Mouse (Mus musculus) MEL (cell line): ENCODE measurements around the gene Ercc6l2. TPM values are rescaled to one million over a fixed set of nuclear protein-coding genes. Genes with fewer than 3 reads are reported as not detected.

ENCODE experiments used
- DNase-seq: peaks from one replicate; pipeline ENCODE4 v3.0.0; 2011; ENCODE audit warnings: low read depth, low spot score
- H3K27ac ChIP-seq: 2 replicates; pipeline ENCODE4 v1.5.1; 2012; ENCODE audit warnings: low read depth, mild to moderate bottlenecking, control low read depth, low read length, moderate library complexity; ENCODE audit not compliant: control insufficient read depth
- H3K27me3 ChIP-seq, 2 experiments: fragments of 150-350 bp in 1 of 2; sonication (generic) in 1 of 2; 2 replicates each; pipeline ENCODE4 v1.6.1; 2012; ENCODE audit warnings: low read length in 2 of 2, mild to moderate bottlenecking in 2 of 2, improper control_type of control experiment in 1 of 2, moderate library complexity in 1 of 2; ENCODE audit not compliant: insufficient read depth in 2 of 2, control insufficient read depth in 1 of 2
- H3K36me3 ChIP-seq, 2 experiments: 2 replicates each; pipeline ENCODE4 v1.6.1; 2012 to 2014; ENCODE audit warnings: low read length in 2 of 2, improper control_type of control experiment in 1 of 2, inconsistent platforms in 1 of 2, mild to moderate bottlenecking in 1 of 2; ENCODE audit not compliant: insufficient read depth in 2 of 2, control insufficient read depth in 1 of 2
- H3K4me1 ChIP-seq, 2 experiments: fragments of 150-350 bp in 1 of 2; sonication (generic) in 1 of 2; 2 replicates each; pipeline ENCODE4 v1.6.1; 2012; ENCODE audit warnings: low read length in 2 of 2, improper control_type of control experiment in 1 of 2, mild to moderate bottlenecking in 1 of 2; ENCODE audit not compliant: insufficient read depth in 2 of 2, control insufficient read depth in 1 of 2
- H3K4me3 ChIP-seq, 2 experiments: fragments of 150-350 bp in 1 of 2; sonication (generic) in 1 of 2; 2 replicates each; pipeline ENCODE4 v1.5.1; 2012; ENCODE audit warnings: low read depth in 2 of 2, low read length in 2 of 2, mild to moderate bottlenecking in 2 of 2, moderate library complexity in 2 of 2, control low read depth in 1 of 2, improper control_type of control experiment in 1 of 2; ENCODE audit not compliant: control insufficient read depth in 1 of 2, insufficient read depth in 1 of 2
- H3K79me2 ChIP-seq: 2 replicates; pipeline ENCODE4 v1.6.1; 2012; ENCODE audit warnings: mild to moderate bottlenecking, low read length, moderate library complexity; ENCODE audit not compliant: control insufficient read depth, poor library complexity, insufficient read depth
- H3K9ac ChIP-seq: 2 replicates; pipeline ENCODE4 v1.6.1; 2012; ENCODE audit warnings: low read depth, mild to moderate bottlenecking, control low read depth, low read length, moderate library complexity; ENCODE audit not compliant: control insufficient read depth, poor library complexity, severe bottlenecking
- H3K9me3 ChIP-seq: fragments of 150-350 bp; sonication (generic); replicated peaks from 2 replicates; pipeline ENCODE4 v1.6.1; 2012; ENCODE audit warnings: mild to moderate bottlenecking, low read length, improper control_type of control experiment, moderate library complexity; ENCODE audit not compliant: insufficient read depth
- BHLHE40 ChIP-seq: IDR thresholded peaks from 2 replicates; pipeline ENCODE4 v1.6.1; 2012; ENCODE audit warnings: low read depth, mild to moderate bottlenecking, inconsistent platforms, low read length, improper control_type of control experiment, borderline replicate concordance
- CHD1 ChIP-seq: IDR thresholded peaks from 2 replicates; pipeline ENCODE4 v1.6.1; 2012; ENCODE audit warnings: low read depth, mild to moderate bottlenecking, inconsistent platforms, low read length, improper control_type of control experiment
- CTCF ChIP-seq, 3 experiments: IDR thresholded peaks in 2 of 3; conservative IDR thresholded peaks in 1 of 3; 2 replicates each; pipeline ENCODE4 v1.5.1; 2011 to 2012; ENCODE audit warnings: low read length in 3 of 3, low read depth in 2 of 3, mild to moderate bottlenecking in 2 of 3, improper control_type of control experiment in 1 of 3, inconsistent platforms in 1 of 3, mixed read lengths in 1 of 3, moderate library complexity in 1 of 3; ENCODE audit not compliant: control insufficient read depth in 1 of 3, insufficient read depth in 1 of 3, poor library complexity in 1 of 3, severe bottlenecking in 1 of 3
- E2F4 ChIP-seq: IDR thresholded peaks from 2 replicates; pipeline ENCODE4 v1.6.1; 2011; ENCODE audit warnings: low read depth, low read length, improper control_type of control experiment, borderline replicate concordance
- EP300 ChIP-seq, 2 experiments: IDR thresholded peaks; 2 replicates each; pipeline ENCODE4 v1.6.1; 2011; ENCODE audit warnings: improper control_type of control experiment in 2 of 2, low read length in 2 of 2, low read depth in 1 of 2, mild to moderate bottlenecking in 1 of 2
- ETS1 ChIP-seq: IDR thresholded peaks from 2 replicates; pipeline ENCODE4 v1.6.1; 2012; ENCODE audit warnings: low read depth, mild to moderate bottlenecking, inconsistent platforms, low read length, improper control_type of control experiment, moderate library complexity
- HCFC1 ChIP-seq: IDR thresholded peaks from 2 replicates; pipeline ENCODE4 v1.6.1; 2012; ENCODE audit warnings: low read depth, mild to moderate bottlenecking, inconsistent platforms, low read length, improper control_type of control experiment, moderate library complexity
- KAT2A ChIP-seq: conservative IDR thresholded peaks from 2 replicates; pipeline ENCODE4 v1.6.1; 2012; ENCODE audit warnings: low read depth, low read length, improper control_type of control experiment, inconsistent platforms
- MAFK ChIP-seq: IDR thresholded peaks from 2 replicates; pipeline ENCODE4 v1.6.1; 2011; ENCODE audit warnings: low read depth, mild to moderate bottlenecking, low read length, improper control_type of control experiment, borderline replicate concordance
- MAZ ChIP-seq: IDR thresholded peaks from 2 replicates; pipeline ENCODE4 v1.6.1; 2012; ENCODE audit warnings: low read depth, mild to moderate bottlenecking, inconsistent platforms, low read length, improper control_type of control experiment
- MEF2A ChIP-seq: IDR thresholded peaks from 2 replicates; pipeline ENCODE4 v1.6.1; 2014; ENCODE audit warnings: low read depth, mild to moderate bottlenecking, inconsistent platforms, low read length, improper control_type of control experiment; ENCODE audit not compliant: poor library complexity, insufficient replicate concordance, severe bottlenecking; ENCODE audit errors: extremely low read depth
- MXI1 ChIP-seq: IDR thresholded peaks from 2 replicates; pipeline ENCODE4 v1.6.1; 2011; ENCODE audit warnings: mild to moderate bottlenecking, low read depth, low read length, improper control_type of control experiment
- MYB ChIP-seq: IDR thresholded peaks from 2 replicates; pipeline ENCODE4 v1.6.1; 2011; ENCODE audit warnings: mild to moderate bottlenecking, low read depth, low read length, improper control_type of control experiment
- NRF1 ChIP-seq: IDR thresholded peaks from 2 replicates; pipeline ENCODE4 v1.6.1; 2014; ENCODE audit warnings: low read depth, mild to moderate bottlenecking, inconsistent platforms, low read length, improper control_type of control experiment, moderate library complexity; ENCODE audit not compliant: poor library complexity, insufficient read depth, severe bottlenecking
- POLR2A ChIP-seq, 2 experiments: IDR thresholded peaks; 2 replicates each; pipeline ENCODE4 v1.6.1; 2011 to 2012; ENCODE audit warnings: low read length in 2 of 2, mild to moderate bottlenecking in 2 of 2, control low read depth in 1 of 2, improper control_type of control experiment in 1 of 2, low read depth in 1 of 2, moderate library complexity in 1 of 2; ENCODE audit not compliant: control insufficient read depth in 1 of 2, insufficient read depth in 1 of 2, poor library complexity in 1 of 2
- RAD21 ChIP-seq: IDR thresholded peaks from 2 replicates; pipeline ENCODE4 v1.6.1; 2011; ENCODE audit warnings: mild to moderate bottlenecking, low read depth, low read length, improper control_type of control experiment
- SMC3 ChIP-seq: IDR thresholded peaks from 2 replicates; pipeline ENCODE4 v1.6.1; 2011; ENCODE audit warnings: low read depth, low read length, improper control_type of control experiment
- TAL1 ChIP-seq: IDR thresholded peaks from 2 replicates; pipeline ENCODE4 v1.6.1; 2012; ENCODE audit warnings: mild to moderate bottlenecking, inconsistent platforms, low read length, moderate library complexity, mixed read lengths
- TCF12 ChIP-seq: IDR thresholded peaks from 2 replicates; pipeline ENCODE4 v1.6.1; 2014; ENCODE audit warnings: low read depth, mild to moderate bottlenecking, inconsistent platforms, low read length, improper control_type of control experiment, moderate library complexity
- USF1 ChIP-seq: IDR thresholded peaks from 2 replicates; pipeline ENCODE4 v1.6.1; 2014; ENCODE audit warnings: low read depth, mild to moderate bottlenecking, inconsistent platforms, low read length, improper control_type of control experiment, moderate library complexity
- USF2 ChIP-seq, 2 experiments: IDR thresholded peaks; 2 replicates each; pipeline ENCODE4 v1.6.1; 2011 to 2012; ENCODE audit warnings: improper control_type of control experiment in 2 of 2, low read length in 2 of 2, borderline replicate concordance in 1 of 2, inconsistent platforms in 1 of 2, low read depth in 1 of 2, mild to moderate bottlenecking in 1 of 2; ENCODE audit not compliant: insufficient read depth in 1 of 2
- ZC3H11A ChIP-seq: IDR thresholded peaks from 2 replicates; pipeline ENCODE4 v1.6.1; 2012; ENCODE audit warnings: low read depth, mild to moderate bottlenecking, inconsistent platforms, low read length, improper control_type of control experiment
- ZMIZ1 ChIP-seq: IDR thresholded peaks from 2 replicates; pipeline ENCODE4 v1.6.1; 2012; ENCODE audit warnings: low read depth, mild to moderate bottlenecking, inconsistent platforms, low read length, improper control_type of control experiment, moderate library complexity
- polyA plus RNA-seq, 2 experiments: library from polyadenylated mRNA; stranded (reverse) in 1 of 2; unstranded in 1 of 2; fragments of >175 nt in 1 of 2; fragments of >200 nt in 1 of 2; gene quantifications; 2 replicates each; pipeline versions ENCODE4 v1.2.1 to v1.2.4; 2012; ENCODE audit warnings: low replicate concordance in 2 of 2, low read depth in 1 of 2; ENCODE audit not compliant: insufficient read length in 2 of 2, insufficient read depth in 1 of 2, missing spikeins in 1 of 2
- total RNA-seq: library from RNA; depleted of rRNA; stranded (reverse); fragments of 300-350 nt; gene quantifications from 2 replicates; pipeline ENCODE4 v1.2.3, GENCODE M21; 2012

Ercc6l2 gene
- total and polyA plus RNA-seq, 3 experiments = 15.6 to 61.7 (median 19.4) TPM

DNA sequence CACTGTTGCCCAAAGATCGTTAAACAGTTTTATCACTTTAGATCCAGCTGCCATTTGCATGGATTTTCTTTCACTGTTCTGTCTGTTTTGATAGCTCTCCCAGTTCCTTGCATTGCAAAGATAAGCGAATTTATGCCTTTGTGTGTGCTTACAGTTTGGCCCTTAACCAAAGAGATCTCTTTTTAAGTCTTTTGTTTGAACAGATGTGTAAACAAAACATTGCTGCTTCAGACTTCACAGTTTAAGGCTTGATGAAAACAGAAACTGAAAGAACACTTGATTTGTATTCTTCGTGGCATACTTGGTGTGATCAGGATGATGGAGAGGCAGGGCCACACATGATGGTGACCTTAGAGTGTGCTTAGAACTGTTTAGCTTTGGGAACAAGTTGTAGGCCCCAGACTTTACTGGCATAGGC, 70.5 kb downstream of the Ercc6l2 start (continued):
- no peak for TF ChIP-seq CTCF (IDR thresholded peaks at IDR 0.05 in 2 of 3, conservative IDR thresholded peaks at IDR 0.05 in 1 of 3; ENCODE audit: control insufficient read depth in 1 of 3, insufficient read depth in 1 of 3, low read depth in 2 of 3, low read length in 3 of 3, poor library complexity in 1 of 3, severe bottlenecking in 1 of 3)
- no peak for TF ChIP-seq RAD21
- peak; percentile 90 for TF ChIP-seq MAFK
- TF ChIP-seq USF1 = no peak
- TF ChIP-seq TAL1 = peak; percentile 95
- TF ChIP-seq BHLHE40 = peak; percentile 82; the same call in 1 of the 2 replicates
- peak; percentile 69; the same call in 1 of the 2 replicates for TF ChIP-seq MXI1
- TF ChIP-seq POLR2A (IDR thresholded peaks at IDR 0.05; ENCODE audit: control insufficient read depth in 1 of 2, insufficient read depth in 1 of 2, low read depth in 1 of 2, low read length in 2 of 2, poor library complexity in 1 of 2) = no peak
- peak; percentile 98 for TF ChIP-seq MYB

- DNase-seq = peak; percentile 40
- Histone ChIP-seq H3K4me1 (peaks cover 23 to 28% of the 10 kb centered on the region in 2 experiments), H3K9ac (no peak overlapping the region), H3K4me3 (no peak overlapping the region; a peak in 1 of 4 replicates), H3K36me3 (peaks cover 3 to 25% of the 10 kb centered on the region in 2 experiments; a peak in 3 of 4 replicates), H3K9me3 (no peaks in the 10 kb centered on the region), H3K27ac (peak overlapping the region; percentile 88), H3K79me2 (no peaks in the 10 kb centered on the region; the same call in 1 of the 2 replicates), H3K27me3 (no peaks in the 10 kb centered on the region)
- 0 out of 2 replicates have a peak, but pooled peaks have one; percentile 3 for TF ChIP-seq ETS1
- no peak for TF ChIP-seq MEF2A
- no peak for TF ChIP-seq MAZ
- TF ChIP-seq MXI1 = no peak
Observed at GRCm38 (mm10) chr13:63886429-63887052, 71.5 kb downstream of the Ercc6l2 start.

GRCm38 (mm10) chr13:63900679-63901302, 85.8 kb downstream of the Ercc6l2 start:
- no peak for DNase-seq
- Histone ChIP-seq H3K36me3 (peaks cover 5 to 6% of the 10 kb centered on the region in 2 experiments), H3K9me3 (no peaks in the 10 kb centered on the region), H3K9ac (no peak overlapping the region), H3K27ac (no peak overlapping the region), H3K4me3 (no peak overlapping the region)
- TF ChIP-seq TAL1 (no peak), ZMIZ1 (no peak), KAT2A (no peak), E2F4 (no peak), HCFC1 (no peak), RAD21 (no peak), TCF12 (no peak), ZC3H11A (no peak), ETS1 (no peak), USF2 (IDR thresholded peaks at IDR 0.05; ENCODE audit: borderline replicate concordance in 1 of 2, insufficient read depth in 1 of 2, low read depth in 1 of 2, low read length in 2 of 2) (no peak), NRF1 (no peak), CHD1 (no peak), SMC3 (no peak), EP300 (IDR thresholded peaks at IDR 0.05; ENCODE audit: low read depth in 1 of 2, low read length in 2 of 2) (no peak)
- TF ChIP-seq, all 39 proteins: peak for 0
- H3K27me3 ChIP-seq = no peaks in the 10 kb centered on the region
- no peaks in the 10 kb centered on the region for H3K79me2 ChIP-seq
- H3K4me1 ChIP-seq = peaks cover 4 to 5% of the 10 kb centered on the region in 2 experiments; a peak in 3 of 4 replicates
